Mouse (Mus musculus): Measurements from ENCODE around the gene Rcc1l.

GRCm38 (mm10) chr5:134155916-134156466 lies 20.6 kb downstream of the Rcc1l start:
- TF ChIP-seq POLR2A (IDR thresholded peaks at IDR 0.05; ENCODE audit: low read depth, low read length) (no peak), CTCF (conservative IDR thresholded peaks at IDR 0.05; ENCODE audit: insufficient read depth, insufficient read length, low read depth, low read length) (no peak)
